Mouse (Mus musculus): ENCODE data around the gene Tmem50a. TPM values are rescaled to one million over a fixed set of nuclear protein-coding genes. Genes with fewer than 3 reads are reported as not detected.

Tmem50a gene
- polyA plus RNA-seq (2016; fragmentation: Nextera tagmentation; extraction: Ambion mirVana): 94.2 and 94.9 TPM in 2 replicates

- peak within 1 kb of the TSS; percentile 76 for H3K4me3 ChIP-seq
- peaks cover 58% of the 10 kb centered on the region for H3K4me1 ChIP-seq
- peaks cover 33% of the 10 kb centered on the region for H3K36me3 ChIP-seq
- no peaks in the 10 kb centered on the region for H3K27me3 ChIP-seq (replicated peaks)
- under 1% methylated on average over 25 of the region's 25 CpGs for WGBS (ENCODE audit: insufficient replicate concordance)
- peak; percentile 93 for ATAC-seq
- peak within 1 kb of the TSS; percentile 86 for H3K9ac ChIP-seq
- no peaks in the 10 kb centered on the region for H3K9me3 ChIP-seq (replicated peaks)
- peak within 1 kb of the TSS; percentile 99 for H3K27ac ChIP-seq
- peak within 1 kb of the TSS; percentile 71 for H3K4me2 ChIP-seq
Measured at GRCm38 (mm10) chr4:134914864-134915209, at the start of gene Tmem50a. Tmem50a (minus strand) TSS chr4:134915024.

- H3K36me3 ChIP-seq: no peaks in the 10 kb centered on the region
- peak overlapping the region; percentile 67 for H3K4me2 ChIP-seq
- WGBS (ENCODE audit: insufficient replicate concordance): 22% methylated on average over 19 of the region's 19 CpGs
Measured at GRCm38 (mm10) chr4:134963021-134963776, 48.4 kb upstream of the Tmem50a start.

DNA sequence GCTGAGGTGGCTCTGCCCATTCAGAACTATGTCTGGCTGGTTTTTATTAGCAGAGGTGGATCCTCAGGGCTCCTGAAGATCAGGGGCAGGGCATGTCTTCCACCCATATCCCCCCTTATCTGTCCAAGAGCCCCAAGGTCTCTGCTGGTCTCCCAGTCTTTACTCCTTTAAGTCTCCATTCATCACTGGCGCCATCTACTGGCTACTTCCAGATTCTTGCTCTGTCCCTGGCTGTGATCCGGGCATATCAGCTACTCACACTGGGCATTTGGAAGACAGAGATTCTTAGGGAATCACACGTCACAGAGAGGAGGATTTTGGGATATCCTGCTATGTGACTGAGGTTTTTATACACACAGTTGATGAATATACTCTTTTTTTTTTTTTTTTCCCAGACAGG is 41.5 kb upstream of the Tmem50a start:
- Histone ChIP-seq H3K4me1 (peaks cover 10% of the 10 kb centered on the region), H3K9me3 (replicated peaks) (no peaks in the 10 kb centered on the region), H3K36me3 (no peaks in the 10 kb centered on the region), H3K9ac (no peak overlapping the region), H3K27ac (no peak overlapping the region), H3K4me3 (no peak overlapping the region), H3K27me3 (replicated peaks) (peaks cover 68% of the 10 kb centered on the region), H3K4me2 (no peak overlapping the region)
- WGBS (ENCODE audit: insufficient replicate concordance): 4% methylated on average over 3 of the region's 3 CpGs
- peak; percentile 65 for ATAC-seq

More at GRCm38 (mm10) chr4:134963021-134963776, 48.4 kb upstream of the Tmem50a start:
- peak; percentile 85 for ATAC-seq
- Histone ChIP-seq H3K9me3 (replicated peaks) (no peaks in the 10 kb centered on the region), H3K27me3 (replicated peaks) (peaks cover 49% of the 10 kb centered on the region), H3K27ac (peak overlapping the region; percentile 51), H3K9ac (peak overlapping the region; percentile 53; the same call in 1 of the 2 replicates), H3K4me1 (peaks cover 24% of the 10 kb centered on the region), H3K4me3 (peak overlapping the region; percentile 37)

GRCm38 (mm10) chr4:134955845-134956244 is 41.0 kb upstream of the Tmem50a start:
- Histone ChIP-seq H3K9ac (no peak overlapping the region), H3K4me2 (no peak overlapping the region), H3K36me3 (no peaks in the 10 kb centered on the region), H3K4me1 (peaks cover 10% of the 10 kb centered on the region), H3K9me3 (replicated peaks) (no peaks in the 10 kb centered on the region), H3K27ac (no peak overlapping the region), H3K27me3 (replicated peaks) (peaks cover 63% of the 10 kb centered on the region), H3K4me3 (no peak overlapping the region)
- 42% methylated on average over 3 of the region's 3 CpGs for WGBS (ENCODE audit: insufficient replicate concordance)
- no peak for ATAC-seq

DNA sequence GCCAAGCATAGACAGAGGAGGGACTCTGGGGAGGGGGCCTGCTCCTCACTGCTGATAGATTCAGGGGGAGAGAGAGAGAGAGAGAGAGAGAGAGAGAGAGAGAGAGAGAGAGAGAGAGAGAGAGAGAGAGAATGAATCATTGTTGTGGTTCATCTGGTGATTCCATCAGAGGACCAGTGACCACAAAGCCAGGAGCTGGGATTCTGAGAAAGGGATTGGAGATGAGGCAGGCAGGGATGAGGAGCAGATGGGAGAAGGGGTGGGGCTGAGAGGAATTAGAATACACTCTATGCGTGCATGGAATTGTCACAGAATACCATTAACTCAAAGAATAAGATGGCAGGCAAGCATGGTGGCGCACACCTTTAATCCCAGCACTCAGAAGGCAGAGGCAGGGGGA is 40.4 kb upstream of the Tmem50a start:
- H3K27ac ChIP-seq: no peak overlapping the region
- 85% methylated on average over 2 of the region's 2 CpGs for WGBS (ENCODE audit: insufficient replicate concordance)
- ATAC-seq: no peak
- H3K36me3 ChIP-seq: no peaks in the 10 kb centered on the region
- H3K9ac ChIP-seq: no peak overlapping the region
- H3K27me3 ChIP-seq (replicated peaks): peaks cover 58% of the 10 kb centered on the region
- no peak overlapping the region for H3K4me3 ChIP-seq
- H3K4me1 ChIP-seq: peaks cover 17% of the 10 kb centered on the region
- no peak overlapping the region for H3K4me2 ChIP-seq
- H3K9me3 ChIP-seq (replicated peaks): no peaks in the 10 kb centered on the region

GRCm38 (mm10) chr4:134954461-134954860 is 39.6 kb upstream of the Tmem50a start:
- H3K4me1 ChIP-seq: peaks cover 17% of the 10 kb centered on the region
- H3K27me3 ChIP-seq (replicated peaks): peaks cover 53% of the 10 kb centered on the region
- WGBS (ENCODE audit: insufficient replicate concordance): 30% methylated on average over 15 of the region's 15 CpGs
- no peak for ATAC-seq
- H3K9me3 ChIP-seq (replicated peaks): no peaks in the 10 kb centered on the region
- H3K36me3 ChIP-seq: no peaks in the 10 kb centered on the region
- no peak overlapping the region for H3K27ac ChIP-seq
- H3K9ac ChIP-seq: no peak overlapping the region
- no peak overlapping the region for H3K4me2 ChIP-seq
- H3K4me3 ChIP-seq: no peak overlapping the region

DNA sequence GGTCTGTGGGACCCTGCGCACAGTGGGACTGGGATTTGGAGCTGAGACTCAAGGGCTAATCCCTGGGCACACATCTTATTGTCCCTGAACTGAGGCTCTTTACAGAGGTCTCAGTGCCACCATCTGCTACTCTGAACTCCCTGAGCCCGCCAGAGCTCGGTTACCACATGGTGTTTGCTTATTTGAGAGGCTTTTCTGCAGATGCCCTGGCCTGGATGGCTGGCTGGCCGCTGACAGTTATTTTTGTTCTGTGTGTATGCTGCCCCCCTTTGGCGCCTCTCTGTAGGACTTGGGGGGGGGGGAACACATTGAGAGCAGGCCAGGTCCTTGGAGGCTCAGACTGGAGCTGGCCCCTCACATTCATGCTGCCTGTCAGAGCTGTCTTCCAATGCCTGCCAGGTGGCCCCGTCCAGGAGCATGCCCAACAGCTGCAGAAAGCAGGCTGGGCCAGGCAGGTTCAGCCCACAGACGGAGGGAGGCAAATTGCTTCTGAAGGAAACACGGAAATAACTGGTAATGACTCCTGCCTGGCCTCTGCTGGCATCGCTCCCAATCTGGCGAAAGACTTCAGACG is 35.8 kb upstream of the Tmem50a start:
- peaks cover 16% of the 10 kb centered on the region for H3K4me1 ChIP-seq

DNA sequence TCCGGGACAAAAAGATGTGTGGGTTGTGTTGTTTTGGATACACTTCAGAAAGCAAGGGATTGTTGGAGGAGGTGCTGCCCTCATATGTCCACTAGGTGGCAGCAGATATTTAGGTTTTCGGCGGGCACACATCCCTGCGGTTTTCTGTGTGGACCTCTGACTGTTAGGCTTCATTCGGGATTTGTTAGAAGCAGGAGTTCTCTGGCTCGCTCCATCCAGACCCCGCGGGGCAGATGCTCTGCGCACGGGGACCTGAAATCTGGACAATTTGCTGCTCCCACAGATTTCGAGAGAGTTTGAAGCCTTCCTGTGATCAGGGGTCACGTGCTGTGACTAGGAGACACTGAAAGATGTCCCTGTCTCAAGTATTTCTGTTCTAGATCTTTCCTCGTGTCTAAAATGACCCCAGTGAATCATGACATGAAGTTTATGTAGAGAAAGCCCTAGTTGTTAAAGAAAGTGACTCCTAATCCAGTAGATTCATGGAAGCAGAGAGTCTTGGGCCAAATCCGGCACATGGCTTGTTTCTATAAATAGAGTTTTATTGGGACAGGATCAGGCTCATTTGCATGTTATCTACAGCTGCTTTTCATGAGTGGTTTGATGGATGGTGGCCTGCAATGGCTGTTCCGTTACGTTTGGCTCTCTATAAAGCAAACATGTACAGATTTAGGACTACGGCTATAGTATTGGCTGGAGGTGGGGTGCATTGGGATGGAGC is 31.4 kb upstream of the Tmem50a start:
- no peak for ATAC-seq
- no peaks in the 10 kb centered on the region for H3K9me3 ChIP-seq (replicated peaks)
- peak overlapping the region; percentile 20; the same call in 1 of the 2 replicates for H3K4me3 ChIP-seq

More for the DNA sequence above, 35.8 kb upstream of the Tmem50a start:
- no peak overlapping the region for H3K27ac ChIP-seq
- WGBS (ENCODE audit: insufficient replicate concordance): 47% methylated on average over 11 of the region's 11 CpGs
- no peak overlapping the region for H3K9ac ChIP-seq
- ATAC-seq: no peak
- no peaks in the 10 kb centered on the region for H3K9me3 ChIP-seq (replicated peaks)
- no peak overlapping the region for H3K4me3 ChIP-seq
- H3K4me2 ChIP-seq: no peak overlapping the region
- H3K36me3 ChIP-seq: no peaks in the 10 kb centered on the region
- H3K27me3 ChIP-seq (replicated peaks): peaks cover 28% of the 10 kb centered on the region

GRCm38 (mm10) chr4:134943758-134944538 is 29.1 kb upstream of the Tmem50a start:
- Histone ChIP-seq H3K9ac (no peak overlapping the region), H3K4me3 (no peak overlapping the region), H3K27ac (no peak overlapping the region), H3K9me3 (replicated peaks) (no peaks in the 10 kb centered on the region), H3K4me1 (peaks cover 8% of the 10 kb centered on the region), H3K4me2 (no peak overlapping the region), H3K27me3 (replicated peaks) (peaks cover 47% of the 10 kb centered on the region), H3K36me3 (no peaks in the 10 kb centered on the region)
- no peak for ATAC-seq
- 39% methylated on average over 27 of the region's 27 CpGs for WGBS (ENCODE audit: insufficient replicate concordance)

More for the DNA sequence above, 31.4 kb upstream of the Tmem50a start:
- peaks cover 14% of the 10 kb centered on the region for H3K4me1 ChIP-seq
- WGBS (ENCODE audit: insufficient replicate concordance): 12% methylated on average over 17 of the region's 17 CpGs
- H3K27me3 ChIP-seq (replicated peaks): peaks cover 35% of the 10 kb centered on the region
- H3K9ac ChIP-seq: peak overlapping the region; percentile 14
- H3K27ac ChIP-seq: no peak overlapping the region
- peak overlapping the region; percentile 57 for H3K4me2 ChIP-seq
- H3K36me3 ChIP-seq: no peaks in the 10 kb centered on the region

GRCm38 (mm10) chr4:134939900-134940299 is 25.1 kb upstream of the Tmem50a start:
- H3K4me2 ChIP-seq: no peak overlapping the region

More at GRCm38 (mm10) chr4:134939900-134940299, 25.1 kb upstream of the Tmem50a start:
- H3K4me1 ChIP-seq: no peaks in the 10 kb centered on the region
- H3K27me3 ChIP-seq (replicated peaks): peaks cover 38% of the 10 kb centered on the region
- peaks cover 29% of the 10 kb centered on the region for H3K36me3 ChIP-seq
- H3K4me3 ChIP-seq: no peak overlapping the region
- 68% methylated on average over 9 of the region's 9 CpGs for WGBS (ENCODE audit: insufficient replicate concordance)
- no peak overlapping the region for H3K9ac ChIP-seq
- H3K9me3 ChIP-seq (replicated peaks): no peaks in the 10 kb centered on the region
- H3K27ac ChIP-seq: no peak overlapping the region
- no peak for ATAC-seq
